Mouse (Mus musculus) midbrain, embryonic 16.5 days (tissue): Measurements from ENCODE around the gene Tbc1d13. TPM values are rescaled to one million over a fixed set of nuclear protein-coding genes. Genes with fewer than 3 reads are reported as not detected.
A peak's percentile ranks its signal among the peaks of the same experiment; 100 is the strongest.
"Not testable (repeated sequence)": the region's sequence is repeated elsewhere in the genome, so short reads cannot be mapped to it uniquely, and the experiment has no call there.

Experiments
- ATAC-seq: fragments of 200-750 bp; cut with Nextera tagmentation; 2 replicates; pipeline ENCODE4 v1.8.0; 2017; ENCODE audit warnings: moderate TSS enrichment
- H3K27ac ChIP-seq: fragments of 300-500 bp; sonication (generic); 2 replicates; pipeline ENCODE4 v1.5.1; 2014; ENCODE audit warnings: mild to moderate bottlenecking, low read length, mixed read lengths
- H3K27me3 ChIP-seq: fragments of 300-500 bp; sonication (generic); 2 replicates; pipeline ENCODE4 v1.6.1; 2014; ENCODE audit warnings: low read depth, low read length, mixed read lengths; ENCODE audit not compliant: control insufficient read depth, insufficient read depth
- H3K36me3 ChIP-seq: fragments of 300-500 bp; sonication (generic); 2 replicates; pipeline ENCODE4 v1.6.1; 2014; ENCODE audit warnings: mild to moderate bottlenecking, low read length, moderate library complexity, mixed read lengths; ENCODE audit not compliant: control insufficient read depth, insufficient read depth
- H3K4me1 ChIP-seq: fragments of 300-500 bp; sonication (generic); 2 replicates; pipeline ENCODE4 v1.6.1; 2014; ENCODE audit warnings: mild to moderate bottlenecking, low read length, mixed read lengths; ENCODE audit not compliant: control insufficient read depth, insufficient read depth
- H3K4me2 ChIP-seq: fragments of 300-500 bp; sonication (generic); 2 replicates; pipeline ENCODE4 v1.6.1; 2014; ENCODE audit warnings: mild to moderate bottlenecking, low read length, mixed read lengths
- H3K4me3 ChIP-seq: fragments of 300-500 bp; sonication (generic); 2 replicates; pipeline ENCODE4 v1.5.1; 2014; ENCODE audit warnings: low read depth, mild to moderate bottlenecking, low read length, moderate library complexity, mixed read lengths
- H3K9ac ChIP-seq: fragments of 300-500 bp; sonication (generic); 2 replicates; pipeline ENCODE4 v1.6.1; 2014; ENCODE audit warnings: low read depth, low read length, mixed read lengths
- H3K9me3 ChIP-seq: fragments of 300-500 bp; sonication (generic); replicated peaks from 2 replicates; pipeline ENCODE4 v1.6.1; 2014; ENCODE audit warnings: mild to moderate bottlenecking, low read length, mixed read lengths; ENCODE audit not compliant: control insufficient read depth, poor library complexity, severe bottlenecking
- WGBS: fragments of 180-500 bp; shearing (Covaris S2); extraction: QIAGEN DNeasy Blood & Tissue Kit; methylation state at CpG from one replicate; pipeline ENCODE4 v1.1.7; 2014; 5-methylcytosine and 5-hydroxymethylcytosine counted together
- polyA plus RNA-seq: library from polyadenylated mRNA; unstranded; fragments of >200 nt; fragmentation: Nextera tagmentation; extraction: Ambion mirVana; gene quantifications from 2 replicates; pipeline ENCODE4 v1.2.1, GENCODE M21; 2015

The Tbc1d13 gene
- polyA plus RNA-seq, 1 experiment from 2014 or later, result 11.8 TPM

GRCm38 (mm10) chr2:30134928-30135620, 1.5 kb downstream of the Tbc1d13 start:
- peaks cover 12% of the 10 kb centered on the region for H3K36me3 ChIP-seq
- peaks cover 22% of the 10 kb centered on the region for H3K4me1 ChIP-seq
- peak overlapping the region; percentile 93 for H3K4me2 ChIP-seq
- H3K9me3 ChIP-seq, result no peaks in the 10 kb centered on the region
- ATAC-seq, result no peak
- peak overlapping the region; percentile 79 for H3K4me3 ChIP-seq
- no peak overlapping the region for H3K27ac ChIP-seq
- peak overlapping the region; percentile 74; the same call in 1 of the 2 replicates for H3K9ac ChIP-seq
- H3K27me3 ChIP-seq, result no peaks in the 10 kb centered on the region
- WGBS, result 42% methylated on average over 10 of the region's 10 CpGs

GRCm38 (mm10) chr2:30136458-30136857, 2.9 kb downstream of the Tbc1d13 start:
- no peak overlapping the region for H3K4me2 ChIP-seq
- ATAC-seq, result no peak
- H3K4me3 ChIP-seq, result no peak overlapping the region
- no peak overlapping the region for H3K9ac ChIP-seq
- WGBS, result 92% methylated on average over 10 of the region's 10 CpGs
- peaks cover 23% of the 10 kb centered on the region for H3K36me3 ChIP-seq
- peaks cover 22% of the 10 kb centered on the region for H3K4me1 ChIP-seq
- H3K9me3 ChIP-seq, result no peaks in the 10 kb centered on the region
- no peak overlapping the region for H3K27ac ChIP-seq
- no peaks in the 10 kb centered on the region for H3K27me3 ChIP-seq

GRCm38 (mm10) chr2:30140021-30140420, 6.5 kb downstream of the Tbc1d13 start:
- H3K9me3 ChIP-seq, ATAC-seq, H3K4me2 ChIP-seq, H3K27me3 ChIP-seq, H3K4me3 ChIP-seq, H3K9ac ChIP-seq, H3K27ac ChIP-seq, H3K4me1 ChIP-seq: not testable (repeated sequence)
- peaks cover 47% of the 10 kb centered on the region for H3K36me3 ChIP-seq
- WGBS, result 94% methylated on average over 4 of the region's 4 CpGs

- no peak overlapping the region for H3K4me2 ChIP-seq
- H3K27me3 ChIP-seq, result no peaks in the 10 kb centered on the region
- no peak overlapping the region for H3K9ac ChIP-seq
- no peak overlapping the region for H3K27ac ChIP-seq
- no peak overlapping the region for H3K4me3 ChIP-seq
- ATAC-seq, result no peak
- peaks cover 66% of the 10 kb centered on the region for H3K36me3 ChIP-seq
- H3K9me3 ChIP-seq, result no peaks in the 10 kb centered on the region
- H3K4me1 ChIP-seq, result no peaks in the 10 kb centered on the region
- 95% methylated on average over 4 of the region's 4 CpGs for WGBS
Measured at GRCm38 (mm10) chr2:30144436-30144835, 10.9 kb downstream of the Tbc1d13 start.

GRCm38 (mm10) chr2:30147466-30147865, 13.9 kb downstream of the Tbc1d13 start:
- Histone ChIP-seq H3K27me3 (no peaks in the 10 kb centered on the region), H3K4me2 (no peak overlapping the region), H3K36me3 (peaks cover 57% of the 10 kb centered on the region), H3K4me3 (no peak overlapping the region), H3K27ac (no peak overlapping the region), H3K9me3 (no peaks in the 10 kb centered on the region), H3K9ac (no peak overlapping the region), H3K4me1 (no peaks in the 10 kb centered on the region)
- 93% methylated on average over 4 of the region's 4 CpGs for WGBS
- no peak for ATAC-seq

- H3K36me3 ChIP-seq, result peaks cover 31% of the 10 kb centered on the region
- H3K9me3 ChIP-seq, result no peaks in the 10 kb centered on the region
- no peak for ATAC-seq
- H3K4me2 ChIP-seq, result no peak overlapping the region
- H3K4me1 ChIP-seq, result no peaks in the 10 kb centered on the region
- H3K27ac ChIP-seq, result no peak overlapping the region
- no peak overlapping the region for H3K9ac ChIP-seq
- H3K4me3 ChIP-seq, result no peak overlapping the region
- no peaks in the 10 kb centered on the region for H3K27me3 ChIP-seq
- WGBS, result 91% methylated on average over 11 of the region's 11 CpGs
Measured at GRCm38 (mm10) chr2:30151840-30152239, 18.3 kb downstream of the Tbc1d13 start.

- no peaks in the 10 kb centered on the region for H3K4me1 ChIP-seq
- no peaks in the 10 kb centered on the region for H3K9me3 ChIP-seq
- no peak for ATAC-seq
- no peak overlapping the region for H3K9ac ChIP-seq
- WGBS, result 82% methylated on average over 8 of the region's 8 CpGs
- peaks cover 24% of the 10 kb centered on the region for H3K36me3 ChIP-seq
- H3K4me3 ChIP-seq, result no peak overlapping the region
- H3K27me3 ChIP-seq, result no peaks in the 10 kb centered on the region
- H3K4me2 ChIP-seq, result no peak overlapping the region
- no peak overlapping the region for H3K27ac ChIP-seq
Measured at GRCm38 (mm10) chr2:30152616-30153015, 19.1 kb downstream of the Tbc1d13 start.

GRCm38 (mm10) chr2:30159871-30160270, 26.3 kb downstream of the Tbc1d13 start:
- not testable (repeated sequence) for H3K27ac ChIP-seq, H3K4me1 ChIP-seq, H3K4me2 ChIP-seq, H3K36me3 ChIP-seq, H3K9ac ChIP-seq, H3K4me3 ChIP-seq, H3K27me3 ChIP-seq, ATAC-seq, H3K9me3 ChIP-seq
- WGBS, result 88% methylated on average over 6 of the region's 10 CpGs

GRCm38 (mm10) chr2:30161809-30162208, 28.3 kb downstream of the Tbc1d13 start:
- no peak overlapping the region for H3K4me2 ChIP-seq
- H3K36me3 ChIP-seq, result no peaks in the 10 kb centered on the region
- H3K4me1 ChIP-seq, result no peaks in the 10 kb centered on the region
- H3K9ac ChIP-seq, result no peak overlapping the region
- H3K9me3 ChIP-seq, result 0 out of 2 replicates have a peak, but pooled peaks cover 2% of the 10 kb centered on the region
- no peak overlapping the region for H3K4me3 ChIP-seq
- no peak overlapping the region for H3K27ac ChIP-seq
- no peak for ATAC-seq
- no peaks in the 10 kb centered on the region for H3K27me3 ChIP-seq
